Mouse (Mus musculus): ENCODE results near the gene Pole3. TPM values are rescaled to one million over a fixed set of nuclear protein-coding genes. Genes with fewer than 3 reads are reported as not detected.

Pole3 gene
- polyA plus RNA-seq, 1 experiment from 2014 or later = 55.5 TPM

- H3K9me3 ChIP-seq (ENCODE audit: control insufficient read depth, low read length) = no peaks in the 10 kb centered on the region
- H3K4me3 ChIP-seq (ENCODE audit: low read depth, low read length) = no peak overlapping the region
- ATAC-seq (ENCODE audit: low FRiP score, low TSS enrichment) (peak; percentile 49), DNase-seq (ENCODE audit: low spot score) (peak; percentile 84)
- H3K27ac ChIP-seq (replicated peaks) = peak overlapping the region; percentile 91
- H3K27me3 ChIP-seq (ENCODE audit: control insufficient read depth, insufficient read depth, low read length) = no peaks in the 10 kb centered on the region
- H3K4me1 ChIP-seq (replicated peaks; ENCODE audit: control insufficient read depth, insufficient read depth) = peaks cover 7% of the 10 kb centered on the region; the same call in 1 of the 2 replicates
- no peak overlapping the region for H3K9ac ChIP-seq (ENCODE audit: low read length)
- TF ChIP-seq CTCF (IDR thresholded peaks at IDR 0.05; ENCODE audit: low read depth) (no peak), EP300 (optimal IDR thresholded peaks at IDR 0.05) (no peak)
- peaks cover 12% of the 10 kb centered on the region for H3K36me3 ChIP-seq (ENCODE audit: control insufficient read depth, insufficient read depth, low read length)
- no peak overlapping the region for H3K4me2 ChIP-seq (replicated peaks; ENCODE audit: low read depth)
- 47% methylated on average over 7 of the region's 7 CpGs for WGBS
These were observed 21.9 kb downstream of the Pole3 start for GRCm38 (mm10) chr4:62502969-62503368.

- Histone ChIP-seq H3K4me2 (replicated peaks; ENCODE audit: low read depth) (peak overlapping the region; percentile 66), H3K4me3 (ENCODE audit: low read depth, low read length) (peak overlapping the region; percentile 72), H3K9ac (ENCODE audit: low read length) (peak overlapping the region; percentile 82), H3K27me3 (ENCODE audit: control insufficient read depth, insufficient read depth, low read length) (no peaks in the 10 kb centered on the region), H3K36me3 (ENCODE audit: control insufficient read depth, insufficient read depth, low read length) (peaks cover 9% of the 10 kb centered on the region), H3K9me3 (ENCODE audit: control insufficient read depth, low read length) (no peaks in the 10 kb centered on the region), H3K4me1 (replicated peaks; ENCODE audit: control insufficient read depth, insufficient read depth) (peaks cover 7% of the 10 kb centered on the region; the same call in 1 of the 2 replicates), H3K27ac (replicated peaks) (peak overlapping the region; percentile 91)
- 3% methylated on average over 35 of the region's 38 CpGs for WGBS
- TF ChIP-seq EP300 (optimal IDR thresholded peaks at IDR 0.05) = no peak
- 0 out of 2 replicates have a peak, but pooled peaks have one; percentile 2 for TF ChIP-seq CTCF (IDR thresholded peaks at IDR 0.05; ENCODE audit: low read depth)
- DNase-seq (ENCODE audit: low spot score) (peak; percentile 93), ATAC-seq (ENCODE audit: low FRiP score, low TSS enrichment) (peak; percentile 87)
These were observed 22.7 kb downstream of the Pole3 start for GRCm38 (mm10) chr4:62501964-62502732.

GRCm38 (mm10) chr4:62501534-62501933 lies 23.3 kb downstream of the Pole3 start:
- peak; percentile 33 for DNase-seq (ENCODE audit: low spot score)
- ATAC-seq (ENCODE audit: low FRiP score, low TSS enrichment) = no peak
- H3K4me1 ChIP-seq (replicated peaks; ENCODE audit: control insufficient read depth, insufficient read depth) = peaks cover 7% of the 10 kb centered on the region; the same call in 1 of the 2 replicates

GRCm38 (mm10) chr4:62500799-62501198 lies 24.1 kb downstream of the Pole3 start:
- peaks cover 10% of the 10 kb centered on the region for H3K4me1 ChIP-seq (replicated peaks; ENCODE audit: control insufficient read depth, insufficient read depth)
- ATAC-seq (ENCODE audit: low FRiP score, low TSS enrichment) (peak; percentile 57; the same call in 1 of the 2 replicates), DNase-seq (ENCODE audit: low spot score) (peak; percentile 45)
- no peaks in the 10 kb centered on the region for H3K9me3 ChIP-seq (ENCODE audit: control insufficient read depth, low read length)
- H3K27ac ChIP-seq (replicated peaks) = peak overlapping the region; percentile 91
- 59% methylated on average over 4 of the region's 4 CpGs for WGBS
- H3K4me3 ChIP-seq (ENCODE audit: low read depth, low read length) = no peak overlapping the region
- H3K36me3 ChIP-seq (ENCODE audit: control insufficient read depth, insufficient read depth, low read length) = peaks cover 9% of the 10 kb centered on the region
- H3K9ac ChIP-seq (ENCODE audit: low read length) = no peak overlapping the region
- H3K27me3 ChIP-seq (ENCODE audit: control insufficient read depth, insufficient read depth, low read length) = no peaks in the 10 kb centered on the region
- peak overlapping the region; percentile 66 for H3K4me2 ChIP-seq (replicated peaks; ENCODE audit: low read depth)
- TF ChIP-seq CTCF (IDR thresholded peaks at IDR 0.05; ENCODE audit: low read depth) (no peak), EP300 (optimal IDR thresholded peaks at IDR 0.05) (no peak)

More at GRCm38 (mm10) chr4:62501534-62501933, 23.3 kb downstream of the Pole3 start:
- TF ChIP-seq EP300 (optimal IDR thresholded peaks at IDR 0.05) = no peak
- TF ChIP-seq CTCF (IDR thresholded peaks at IDR 0.05; ENCODE audit: low read depth) = no peak
- peaks cover 9% of the 10 kb centered on the region for H3K36me3 ChIP-seq (ENCODE audit: control insufficient read depth, insufficient read depth, low read length)
- no peaks in the 10 kb centered on the region for H3K27me3 ChIP-seq (ENCODE audit: control insufficient read depth, insufficient read depth, low read length)
- H3K9ac ChIP-seq (ENCODE audit: low read length) = peak overlapping the region; percentile 82
- H3K4me3 ChIP-seq (ENCODE audit: low read depth, low read length) = peak overlapping the region; percentile 72
- WGBS = under 1% methylated on average over 7 of the region's 7 CpGs
- H3K27ac ChIP-seq (replicated peaks) = peak overlapping the region; percentile 91
- peak overlapping the region; percentile 66 for H3K4me2 ChIP-seq (replicated peaks; ENCODE audit: low read depth)
- no peaks in the 10 kb centered on the region for H3K9me3 ChIP-seq (ENCODE audit: control insufficient read depth, low read length)

GRCm38 (mm10) chr4:62496815-62497214 lies 28.1 kb downstream of the Pole3 start:
- no peaks in the 10 kb centered on the region for H3K27me3 ChIP-seq (ENCODE audit: control insufficient read depth, insufficient read depth, low read length)
- no peak overlapping the region for H3K4me2 ChIP-seq (replicated peaks; ENCODE audit: low read depth)
- peaks cover 7% of the 10 kb centered on the region for H3K4me1 ChIP-seq (replicated peaks; ENCODE audit: control insufficient read depth, insufficient read depth)
- H3K9me3 ChIP-seq (ENCODE audit: control insufficient read depth, low read length) = no peaks in the 10 kb centered on the region
- ATAC-seq (ENCODE audit: low FRiP score, low TSS enrichment) (peak; percentile 36; the same call in 1 of the 2 replicates), DNase-seq (ENCODE audit: low spot score) (peak; percentile 73)
- H3K4me3 ChIP-seq (ENCODE audit: low read depth, low read length) = no peak overlapping the region
- no peak overlapping the region for H3K9ac ChIP-seq (ENCODE audit: low read length)
- TF ChIP-seq EP300 (optimal IDR thresholded peaks at IDR 0.05) = no peak
- no peak for TF ChIP-seq CTCF (IDR thresholded peaks at IDR 0.05; ENCODE audit: low read depth)
- H3K27ac ChIP-seq (replicated peaks) = peak overlapping the region; percentile 49; the same call in 1 of the 2 replicates
- WGBS = 37% methylated on average over 8 of the region's 8 CpGs
- H3K36me3 ChIP-seq (ENCODE audit: control insufficient read depth, insufficient read depth, low read length) = peaks cover 9% of the 10 kb centered on the region

- Histone ChIP-seq H3K36me3 (ENCODE audit: control insufficient read depth, insufficient read depth, low read length) (peaks cover 9% of the 10 kb centered on the region), H3K4me3 (ENCODE audit: low read depth, low read length) (no peak overlapping the region), H3K4me1 (replicated peaks; ENCODE audit: control insufficient read depth, insufficient read depth) (peaks cover 4% of the 10 kb centered on the region), H3K4me2 (replicated peaks; ENCODE audit: low read depth) (no peak overlapping the region), H3K9ac (ENCODE audit: low read length) (no peak overlapping the region), H3K9me3 (ENCODE audit: control insufficient read depth, low read length) (no peaks in the 10 kb centered on the region), H3K27ac (replicated peaks) (peak overlapping the region; percentile 49; the same call in 1 of the 2 replicates), H3K27me3 (ENCODE audit: control insufficient read depth, insufficient read depth, low read length) (no peaks in the 10 kb centered on the region)
- peak; percentile 31 for ATAC-seq (ENCODE audit: low FRiP score, low TSS enrichment)
- TF ChIP-seq CTCF (IDR thresholded peaks at IDR 0.05; ENCODE audit: low read depth) (no peak), EP300 (optimal IDR thresholded peaks at IDR 0.05) (no peak)
- WGBS = 46% methylated on average over 8 of the region's 8 CpGs
- peak; percentile 58 for DNase-seq (ENCODE audit: low spot score)
These were observed 28.9 kb downstream of the Pole3 start for GRCm38 (mm10) chr4:62495946-62496345.

All from stomach, postnatal 0 days (tissue).